Mouse (Mus musculus) c-Kit-positive CD71-negative TER-119-negative erythroid progenitor cells, embryonic 14.5 days (primary cell): ENCODE measurements around the gene Rtn1.
A peak's percentile ranks its signal among the peaks of the same experiment; 100 is the strongest.

Source experiments
- DNase-seq: peaks from one replicate; pipeline ENCODE4 v3.0.0-alpha.2; 2013; ENCODE audit warnings: low read depth

Rtn1 gene

DNA sequence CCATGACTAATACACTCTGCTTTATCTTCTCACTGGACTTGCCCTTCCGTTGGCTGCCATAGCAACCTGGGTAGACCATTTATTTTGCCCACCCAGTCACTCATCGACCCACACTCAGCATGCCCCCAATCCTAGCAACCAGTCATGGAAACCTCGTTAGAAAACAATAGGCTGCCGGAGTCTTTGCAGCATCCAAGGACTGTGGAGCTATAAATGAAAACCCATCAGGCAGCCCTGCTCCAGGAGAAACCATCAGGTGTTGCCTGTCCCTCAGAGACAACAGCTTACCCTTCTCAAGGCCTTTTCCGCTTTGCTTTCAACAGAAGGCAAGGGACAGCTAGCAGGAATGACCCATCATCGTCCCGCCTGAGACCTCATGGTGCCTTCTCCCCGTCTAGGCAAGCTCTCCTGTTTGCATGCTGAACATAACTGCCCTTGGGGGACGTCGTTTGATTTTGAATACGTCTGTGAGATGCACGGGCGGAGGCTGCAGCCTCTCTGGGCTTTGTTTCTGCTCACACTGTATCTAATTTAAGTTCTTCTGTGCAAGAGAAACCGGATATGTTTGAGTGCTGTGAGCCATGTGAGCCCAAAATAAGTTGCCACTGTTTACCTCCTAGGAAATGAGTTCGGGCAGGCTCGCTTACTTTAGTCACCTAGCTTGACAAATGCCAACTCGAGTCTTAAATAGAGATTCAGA lies 34.8 kb downstream of the Rtn1 start:
- no peak for DNase-seq

- DNase-seq, result no peak
Measured at GRCm38 (mm10) chr12:72370081-72370480, 38.8 kb downstream of the Rtn1 start.

GRCm38 (mm10) chr12:72366763-72367162 lies 42.1 kb downstream of the Rtn1 start:
- DNase-seq, result no peak

DNA sequence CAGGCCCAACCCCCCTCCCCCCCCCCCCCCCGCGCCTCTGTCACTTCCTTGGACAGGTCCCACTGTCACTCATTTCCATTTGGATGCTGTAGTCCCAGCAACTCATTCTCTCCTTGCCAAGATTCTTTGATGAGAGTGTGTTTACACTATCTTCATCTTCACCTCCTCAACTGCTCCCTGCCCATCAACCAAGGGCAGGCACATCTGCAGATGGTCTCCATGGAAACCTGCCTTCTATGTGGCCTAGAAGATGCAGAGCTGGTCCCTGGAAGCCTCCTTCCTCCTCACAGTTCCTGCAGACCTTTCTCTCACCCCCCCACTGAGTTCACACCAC lies 42.8 kb downstream of the Rtn1 start:
- DNase-seq, result no peak

DNA sequence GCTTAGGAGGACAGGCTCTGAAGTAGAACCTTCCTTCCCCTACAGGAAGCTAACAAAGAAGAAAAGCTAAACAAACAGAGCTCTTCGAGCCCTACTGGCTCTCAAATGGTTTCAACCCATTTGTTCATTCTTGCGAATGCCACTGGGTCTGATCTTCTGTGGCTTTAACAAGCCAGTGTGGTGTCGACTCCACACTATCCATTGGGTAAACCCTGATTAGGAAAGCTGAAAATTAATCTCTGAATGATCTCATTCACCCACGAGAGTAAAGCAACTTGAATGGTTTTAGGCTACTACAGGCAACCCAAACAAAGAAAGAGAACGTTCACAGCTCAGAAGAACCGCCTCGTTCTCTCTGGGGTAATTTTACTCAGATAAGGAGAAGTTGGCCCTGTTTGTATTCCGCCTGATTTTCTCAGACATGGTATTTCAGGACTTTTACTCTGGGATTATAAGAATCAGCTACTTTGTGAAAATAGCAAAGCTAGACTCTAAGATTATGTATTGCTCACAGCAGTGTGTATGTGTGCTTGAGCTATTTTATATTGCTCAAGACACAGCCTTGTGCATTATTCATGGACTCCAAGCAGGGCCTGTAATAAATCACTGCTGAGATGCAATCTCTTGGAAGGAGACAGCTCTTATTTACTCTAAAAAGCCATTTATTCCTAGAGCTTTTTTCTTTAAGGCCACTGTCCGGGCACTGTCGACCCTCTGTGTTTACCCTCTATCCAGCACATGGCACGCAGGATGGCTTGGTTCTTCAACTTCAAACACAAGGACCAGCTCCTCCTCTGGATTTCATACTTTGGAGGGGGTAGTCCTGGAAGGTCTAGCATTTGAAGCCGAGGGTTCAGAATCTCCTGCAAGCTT lies 43.4 kb downstream of the Rtn1 start:
- DNase-seq, result no peak

DNA sequence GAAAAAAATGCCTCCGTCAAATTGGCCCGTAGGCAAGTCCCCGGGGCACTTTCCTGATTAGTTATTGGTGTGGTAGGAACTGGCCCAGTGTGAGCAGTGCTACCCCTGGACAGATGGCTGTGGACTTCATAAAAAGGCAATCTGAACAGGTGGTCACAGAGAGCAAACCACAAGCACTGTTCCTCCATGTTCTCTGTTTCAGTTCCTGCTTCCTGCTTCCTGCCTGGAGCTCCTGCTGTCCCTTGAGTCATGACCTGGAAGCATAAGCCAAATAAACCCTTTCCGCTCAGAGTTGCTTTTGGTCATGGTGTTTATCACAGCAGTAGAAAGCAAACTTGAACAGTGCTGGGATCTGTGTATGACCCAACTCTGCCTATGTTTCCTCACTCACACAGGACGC lies 44.3 kb downstream of the Rtn1 start:
- no peak for DNase-seq

GRCm38 (mm10) chr12:72361701-72362354 lies 47.0 kb downstream of the Rtn1 start:
- peak; percentile 29 for DNase-seq

DNA sequence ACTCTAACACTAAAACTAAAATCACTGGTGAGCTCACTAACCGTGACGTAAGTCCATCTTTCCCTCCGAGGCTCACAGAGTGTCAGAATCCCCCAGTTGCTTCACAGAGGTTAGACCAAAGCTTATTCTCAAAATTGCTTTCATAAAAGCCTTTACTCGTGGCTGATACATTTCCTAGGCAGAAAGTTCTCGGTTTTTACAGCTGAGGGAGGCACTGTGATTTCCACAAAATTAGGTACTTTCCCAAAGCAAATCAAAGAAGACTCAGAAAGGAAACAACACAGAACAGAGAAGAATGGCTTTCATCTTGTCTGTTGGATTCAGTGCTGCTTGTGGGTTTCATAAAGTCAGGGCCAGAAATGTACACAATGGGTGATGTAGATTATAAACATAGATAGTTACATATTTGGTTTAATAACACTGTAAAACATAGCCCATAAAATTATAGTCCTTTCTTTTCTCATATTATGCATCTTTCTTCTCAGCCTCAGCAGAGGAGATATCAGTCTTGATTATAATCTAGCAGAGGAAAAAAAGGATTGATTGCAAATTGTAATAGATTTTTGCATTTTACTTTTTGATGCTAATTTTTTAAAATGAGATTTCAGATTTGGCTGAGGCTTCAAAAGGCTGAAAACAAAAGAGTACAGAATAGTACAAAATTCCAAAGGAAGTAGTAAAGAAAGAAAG lies 47.8 kb downstream of the Rtn1 start:
- DNase-seq, result no peak

- no peak for DNase-seq
Measured at GRCm38 (mm10) chr12:72359903-72360302, 49.0 kb downstream of the Rtn1 start.

- DNase-seq, result no peak
Measured at GRCm38 (mm10) chr12:72357667-72358420, 51.0 kb downstream of the Rtn1 start.

GRCm38 (mm10) chr12:72354241-72354640 lies 54.6 kb downstream of the Rtn1 start:
- no peak for DNase-seq

DNA sequence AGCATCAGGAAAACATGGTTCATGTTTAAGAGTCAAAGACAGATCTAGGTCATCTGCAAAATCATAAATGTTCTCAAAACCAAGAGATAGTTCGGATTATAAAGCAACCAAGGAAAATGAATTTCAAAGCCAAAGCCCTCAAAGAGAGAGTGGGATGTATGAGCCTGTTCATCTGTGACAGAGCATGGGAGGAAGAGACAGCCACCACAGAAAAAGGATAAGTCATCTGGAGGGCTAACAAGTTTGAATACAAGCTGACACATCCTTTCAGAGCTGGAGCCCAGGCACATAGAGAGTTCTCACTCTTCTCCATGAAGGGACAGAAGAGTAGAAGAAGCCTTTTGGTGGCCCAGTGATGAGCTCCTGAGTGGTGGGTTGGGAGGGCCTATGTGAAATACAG lies 55.3 kb downstream of the Rtn1 start:
- DNase-seq, result no peak

GRCm38 (mm10) chr12:72348508-72348907 lies 60.3 kb downstream of the Rtn1 start:
- no peak for DNase-seq

DNA sequence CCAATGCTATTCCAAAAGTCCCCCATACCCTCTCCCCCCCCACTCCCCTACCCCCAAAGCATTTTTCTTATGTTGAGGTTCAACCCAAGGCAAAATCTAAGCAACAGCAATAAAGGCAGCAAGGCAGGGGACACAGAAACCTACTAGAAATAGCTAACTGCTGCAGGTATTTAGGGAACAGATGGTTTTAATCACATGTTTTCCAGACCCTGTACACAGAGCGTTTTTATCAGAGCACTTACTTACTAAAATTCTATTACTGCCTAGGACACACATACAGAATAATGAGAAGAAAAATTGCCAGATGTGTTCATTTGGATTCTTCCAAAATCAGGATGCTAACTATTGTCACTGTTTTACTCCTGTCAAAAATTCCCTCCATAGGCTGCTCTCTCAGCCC lies 61.7 kb downstream of the Rtn1 start:
- DNase-seq, result no peak

- no peak for DNase-seq
Measured at GRCm38 (mm10) chr12:72343639-72344038, 65.2 kb downstream of the Rtn1 start.

DNA sequence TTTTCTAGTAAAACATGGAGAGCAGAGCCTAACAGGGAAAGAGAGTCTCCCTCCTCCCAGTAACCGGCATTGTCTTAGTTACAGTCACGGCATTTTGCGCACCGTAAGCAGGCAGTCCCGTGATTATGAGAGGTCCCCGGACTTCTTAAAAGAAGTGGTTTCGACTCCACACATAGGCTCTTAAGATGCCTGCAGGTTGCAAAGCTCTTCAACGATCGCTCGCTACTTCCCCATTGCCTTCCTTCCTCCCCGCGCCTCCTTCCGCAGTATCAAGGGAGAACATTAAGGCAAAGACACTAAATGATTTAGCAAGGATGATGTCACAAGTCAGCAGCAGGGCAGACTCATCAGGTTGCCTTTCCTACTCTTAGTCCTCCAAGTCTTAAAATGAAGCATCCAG lies 72.8 kb downstream of the Rtn1 start:
- DNase-seq, result peak; percentile 4

DNA sequence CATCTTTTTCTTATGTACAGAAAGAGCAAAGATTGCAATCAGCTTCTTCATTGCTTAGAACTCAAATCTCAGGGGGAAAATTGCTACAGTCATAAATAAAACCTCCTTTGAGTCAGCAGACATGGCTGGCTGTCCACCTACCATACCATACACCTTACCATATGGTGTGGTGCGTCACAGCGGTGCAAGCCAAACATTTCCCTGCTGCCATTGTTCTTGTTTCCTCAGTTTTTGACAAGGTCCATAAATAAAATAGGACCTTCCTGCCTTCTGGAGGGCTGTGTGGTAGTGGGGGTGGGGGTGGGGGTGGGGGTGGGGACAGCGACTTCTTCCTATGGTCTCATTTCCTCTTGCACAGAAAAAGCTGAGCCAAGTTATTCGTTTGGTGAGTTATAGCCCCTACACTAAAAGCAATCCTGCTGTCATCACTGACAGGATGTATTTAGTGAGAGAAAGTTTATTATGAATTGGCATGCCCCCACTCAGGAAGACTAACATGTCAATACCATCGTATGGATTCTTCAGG lies 76.3 kb downstream of the Rtn1 start:
- DNase-seq, result no peak

- no peak for DNase-seq
Measured at GRCm38 (mm10) chr12:72331912-72332487, 76.9 kb downstream of the Rtn1 start.

- no peak for DNase-seq
Measured at GRCm38 (mm10) chr12:72326087-72326486, 82.8 kb downstream of the Rtn1 start.

DNA sequence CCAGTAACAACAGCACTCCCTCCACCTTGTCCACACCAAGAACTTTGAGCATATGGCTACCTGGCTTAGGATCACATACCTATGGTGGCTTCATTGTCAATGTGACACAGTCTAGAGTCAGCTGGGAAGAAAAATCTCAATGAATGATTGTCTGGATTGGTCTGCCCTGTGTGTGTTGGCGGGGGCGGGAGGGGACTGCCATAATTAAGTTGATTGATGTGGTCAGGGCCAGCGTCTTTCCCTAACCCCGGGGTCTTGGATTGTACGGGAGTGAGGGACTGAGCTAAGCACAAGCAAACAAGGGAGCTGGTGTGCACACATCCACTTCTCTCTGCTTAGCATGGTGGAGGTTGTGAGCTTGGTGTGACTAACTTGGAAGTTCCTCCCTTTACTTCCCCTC lies 83.8 kb downstream of the Rtn1 start:
- DNase-seq, result no peak

DNA sequence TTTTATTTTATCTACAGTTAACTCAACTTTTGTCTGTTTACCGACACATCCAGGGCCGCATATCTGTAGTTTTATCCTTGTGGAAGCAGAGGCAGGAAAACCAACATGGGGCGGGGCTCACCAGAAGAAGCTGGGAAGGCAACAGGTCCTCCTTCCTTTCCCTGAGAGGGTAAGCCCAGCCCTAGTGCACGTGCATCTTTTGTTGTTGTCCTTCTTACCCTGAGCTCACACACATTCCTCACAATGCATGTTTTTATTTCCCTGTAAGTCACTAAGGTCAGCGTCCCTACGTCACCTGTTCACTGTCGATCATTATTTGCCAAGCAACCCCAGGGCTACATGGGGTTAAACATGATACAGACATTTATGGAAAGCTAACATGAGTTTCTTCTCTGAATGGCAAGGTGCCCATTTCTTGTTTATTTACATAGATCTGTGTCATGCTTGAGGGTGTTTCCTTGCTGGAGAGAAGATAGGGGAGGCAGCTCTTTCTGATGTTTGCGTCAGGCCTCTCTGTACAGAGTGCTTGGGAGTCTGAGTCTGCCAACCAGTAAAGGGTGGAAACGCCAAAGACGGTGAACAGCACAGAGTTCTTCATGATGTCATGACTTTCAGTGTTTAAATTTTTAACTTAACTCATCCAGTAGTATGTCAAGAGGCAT lies 84.5 kb downstream of the Rtn1 start:
- no peak for DNase-seq
